Mouse (Mus musculus): ENCODE measurements around the gene Rab5b. TPM values are rescaled to one million over a fixed set of nuclear protein-coding genes. Genes with fewer than 3 reads are reported as not detected.

Rab5b gene
- polyA plus RNA-seq, 1 experiment from 2014 or later = 61.6 TPM

DNA sequence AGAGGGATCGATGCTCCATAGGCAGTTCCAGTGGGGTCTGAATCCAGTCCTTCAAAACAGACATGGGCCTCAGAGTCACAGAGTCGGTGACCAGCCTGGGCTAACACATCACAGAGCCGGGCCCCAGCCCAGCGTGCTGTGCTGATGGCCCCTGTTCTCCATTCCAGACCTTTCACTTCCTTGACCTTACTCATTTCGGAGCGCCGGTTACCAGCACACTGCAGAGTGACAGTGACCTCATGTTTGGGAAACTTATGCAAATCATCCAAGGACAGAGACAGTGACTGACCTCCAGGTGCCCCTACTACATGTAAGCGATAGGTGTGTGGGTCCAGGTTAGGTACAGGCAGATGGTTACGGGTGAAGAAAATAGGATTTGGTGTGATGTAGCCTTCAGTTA is 24.9 kb downstream of the Rab5b start:
- H3K9ac ChIP-seq (ENCODE audit: low read depth, low read length) = no peak overlapping the region
- no peak for ATAC-seq
- no peaks in the 10 kb centered on the region for H3K9me3 ChIP-seq (ENCODE audit: control insufficient read depth, low read length)
- peaks cover 11% of the 10 kb centered on the region for H3K4me1 ChIP-seq (ENCODE audit: control insufficient read depth, insufficient read depth, low read length)
- no peak overlapping the region for H3K4me3 ChIP-seq (ENCODE audit: low read length)
- 94% methylated on average over 9 of the region's 9 CpGs for WGBS
- H3K36me3 ChIP-seq (ENCODE audit: control insufficient read depth, insufficient read depth, low read length) = no peaks in the 10 kb centered on the region
- H3K27ac ChIP-seq (ENCODE audit: low read length) = no peak overlapping the region
- H3K27me3 ChIP-seq (replicated peaks; ENCODE audit: control insufficient read depth, insufficient read depth, low read length) = no peaks in the 10 kb centered on the region
- no peak overlapping the region for H3K4me2 ChIP-seq (ENCODE audit: low read depth, low read length)

DNA sequence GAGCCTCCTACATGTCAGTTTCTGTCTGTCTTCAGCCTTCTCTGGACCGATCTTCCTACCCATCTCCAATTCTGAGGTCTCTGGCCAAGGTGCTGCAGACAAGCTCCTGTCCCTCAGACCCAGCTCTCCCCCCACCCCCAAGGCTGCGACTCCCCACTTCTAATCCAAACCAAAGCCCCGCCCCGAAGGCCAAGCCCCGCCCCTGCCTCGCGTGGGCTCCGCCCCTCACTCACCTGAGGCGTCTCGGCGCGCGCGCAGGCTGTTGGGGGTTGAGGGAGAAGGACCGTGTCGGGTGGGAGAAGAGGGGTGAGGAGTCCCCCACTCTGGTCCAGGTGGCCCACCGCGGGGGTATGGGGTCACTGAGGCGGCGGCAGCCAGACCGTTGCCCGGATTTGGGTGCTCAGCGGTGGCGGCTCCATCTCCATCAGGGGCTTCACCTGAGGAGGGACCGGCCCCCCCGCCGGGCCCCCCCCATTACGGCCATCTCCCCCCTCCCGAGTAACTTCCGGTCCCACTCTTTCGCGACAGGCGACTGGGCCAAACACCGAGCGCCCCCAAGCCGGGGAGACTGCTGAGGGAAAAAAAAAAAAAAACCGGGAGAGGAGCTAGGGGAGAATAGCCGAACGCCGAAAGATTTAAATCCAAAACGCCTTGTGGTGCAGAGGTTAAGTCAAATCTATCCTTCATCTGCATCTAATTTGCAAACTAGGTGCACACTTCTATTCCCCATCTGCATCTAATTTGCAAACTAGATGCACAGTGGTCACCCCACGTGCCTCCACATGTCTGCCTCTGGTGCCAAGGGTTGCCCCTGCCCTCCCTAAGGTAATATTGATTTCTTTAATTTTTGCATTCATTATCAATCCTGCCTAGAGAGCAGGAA is 27.0 kb downstream of the Rab5b start:
- ATAC-seq = peak; percentile 62
- no peaks in the 10 kb centered on the region for H3K27me3 ChIP-seq (replicated peaks; ENCODE audit: control insufficient read depth, insufficient read depth, low read length)
- no peak overlapping the region for H3K27ac ChIP-seq (ENCODE audit: low read length)
- H3K9me3 ChIP-seq (ENCODE audit: control insufficient read depth, low read length) = no peaks in the 10 kb centered on the region
- under 1% methylated on average over 42 of the region's 42 CpGs for WGBS
- peak overlapping the region; percentile 68 for H3K4me3 ChIP-seq (ENCODE audit: low read length)
- peak overlapping the region; percentile 78 for H3K9ac ChIP-seq (ENCODE audit: low read depth, low read length)
- H3K4me1 ChIP-seq (ENCODE audit: control insufficient read depth, insufficient read depth, low read length) = peaks cover 11% of the 10 kb centered on the region
- peak overlapping the region; percentile 79 for H3K4me2 ChIP-seq (ENCODE audit: low read depth, low read length)
- no peaks in the 10 kb centered on the region for H3K36me3 ChIP-seq (ENCODE audit: control insufficient read depth, insufficient read depth, low read length)

DNA sequence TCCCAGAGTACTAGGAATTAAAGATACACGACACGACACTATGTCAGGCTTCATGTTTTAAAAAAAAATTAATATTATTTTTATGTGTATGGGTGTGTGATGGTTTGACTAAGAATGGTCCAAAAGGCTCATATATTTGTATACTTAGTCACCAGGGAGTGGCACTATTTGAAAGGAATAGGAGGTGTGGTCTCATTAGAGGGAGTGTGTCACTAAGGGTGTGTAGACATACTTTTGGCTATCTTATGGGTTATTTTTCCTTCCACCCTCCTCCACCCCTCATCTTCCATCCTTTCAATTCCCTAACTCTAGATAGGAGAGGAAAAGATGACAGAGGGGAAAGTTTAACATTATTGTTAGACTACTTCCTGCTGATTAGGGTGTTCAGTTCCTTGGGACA is 30.3 kb downstream of the Rab5b start:
- Histone ChIP-seq H3K9me3 (ENCODE audit: control insufficient read depth, low read length) (no peaks in the 10 kb centered on the region), H3K4me2 (ENCODE audit: low read depth, low read length) (no peak overlapping the region), H3K36me3 (ENCODE audit: control insufficient read depth, insufficient read depth, low read length) (no peaks in the 10 kb centered on the region), H3K4me1 (ENCODE audit: control insufficient read depth, insufficient read depth, low read length) (0 out of 2 replicates have a peak, but pooled peaks cover 2% of the 10 kb centered on the region), H3K9ac (ENCODE audit: low read depth, low read length) (no peak overlapping the region), H3K4me3 (ENCODE audit: low read length) (no peak overlapping the region), H3K27ac (ENCODE audit: low read length) (no peak overlapping the region), H3K27me3 (replicated peaks; ENCODE audit: control insufficient read depth, insufficient read depth, low read length) (no peaks in the 10 kb centered on the region)
- ATAC-seq = no peak
- 96% methylated on average over 2 of the region's 2 CpGs for WGBS

DNA sequence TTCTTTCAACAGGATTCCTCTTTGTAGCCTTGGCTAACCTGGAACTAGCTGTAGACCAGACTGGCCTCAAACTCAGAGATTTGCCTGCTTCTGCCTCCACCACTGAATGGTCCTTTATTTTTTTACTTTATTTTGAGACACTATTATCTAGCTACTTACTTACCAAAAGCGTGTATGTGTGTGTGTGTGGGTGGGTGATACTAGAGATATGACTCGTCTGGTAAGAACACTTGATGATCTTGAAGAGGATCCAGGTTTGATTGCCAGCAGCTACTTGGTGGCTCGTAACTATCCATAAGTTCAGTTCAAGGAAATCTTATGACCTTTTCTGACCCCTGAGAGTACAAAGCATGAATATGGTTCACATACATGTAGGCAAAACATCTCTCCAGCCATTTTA is 30.8 kb downstream of the Rab5b start:
- H3K9me3 ChIP-seq (ENCODE audit: control insufficient read depth, low read length) = no peaks in the 10 kb centered on the region
- ATAC-seq = no peak
- no peaks in the 10 kb centered on the region for H3K36me3 ChIP-seq (ENCODE audit: control insufficient read depth, insufficient read depth, low read length)
- H3K9ac ChIP-seq (ENCODE audit: low read depth, low read length) = no peak overlapping the region
- H3K27ac ChIP-seq (ENCODE audit: low read length) = no peak overlapping the region
- 0 out of 2 replicates have a peak, but pooled peaks cover 2% of the 10 kb centered on the region for H3K4me1 ChIP-seq (ENCODE audit: control insufficient read depth, insufficient read depth, low read length)
- H3K4me3 ChIP-seq (ENCODE audit: low read length) = no peak overlapping the region
- H3K4me2 ChIP-seq (ENCODE audit: low read depth, low read length) = no peak overlapping the region
- 84% methylated on average over 3 of the region's 3 CpGs for WGBS
- H3K27me3 ChIP-seq (replicated peaks; ENCODE audit: control insufficient read depth, insufficient read depth, low read length) = no peaks in the 10 kb centered on the region

GRCm38 (mm10) chr10:128664808-128665207 is 31.3 kb downstream of the Rab5b start:
- H3K36me3 ChIP-seq (ENCODE audit: control insufficient read depth, insufficient read depth, low read length) = no peaks in the 10 kb centered on the region
- H3K9ac ChIP-seq (ENCODE audit: low read depth, low read length) = no peak overlapping the region
- no peak for ATAC-seq
- H3K9me3 ChIP-seq (ENCODE audit: control insufficient read depth, low read length) = no peaks in the 10 kb centered on the region
- H3K4me1 ChIP-seq (ENCODE audit: control insufficient read depth, insufficient read depth, low read length) = 0 out of 2 replicates have a peak, but pooled peaks cover 2% of the 10 kb centered on the region
- H3K27me3 ChIP-seq (replicated peaks; ENCODE audit: control insufficient read depth, insufficient read depth, low read length) = no peaks in the 10 kb centered on the region
- H3K27ac ChIP-seq (ENCODE audit: low read length) = no peak overlapping the region
- H3K4me2 ChIP-seq (ENCODE audit: low read depth, low read length) = no peak overlapping the region
- WGBS = 78% methylated on average over 3 of the region's 3 CpGs
- no peak overlapping the region for H3K4me3 ChIP-seq (ENCODE audit: low read length)

- H3K27ac ChIP-seq (ENCODE audit: low read length) = no peak overlapping the region
- no peak overlapping the region for H3K4me3 ChIP-seq (ENCODE audit: low read length)
- WGBS = 55% methylated on average over 5 of the region's 5 CpGs
- no peak for ATAC-seq
- H3K36me3 ChIP-seq (ENCODE audit: control insufficient read depth, insufficient read depth, low read length) = no peaks in the 10 kb centered on the region
- H3K9me3 ChIP-seq (ENCODE audit: control insufficient read depth, low read length) = no peaks in the 10 kb centered on the region
- H3K27me3 ChIP-seq (replicated peaks; ENCODE audit: control insufficient read depth, insufficient read depth, low read length) = no peaks in the 10 kb centered on the region
- no peak overlapping the region for H3K4me2 ChIP-seq (ENCODE audit: low read depth, low read length)
- no peak overlapping the region for H3K9ac ChIP-seq (ENCODE audit: low read depth, low read length)
- H3K4me1 ChIP-seq (ENCODE audit: control insufficient read depth, insufficient read depth, low read length) = no peaks in the 10 kb centered on the region
Measured at GRCm38 (mm10) chr10:128663441-128664220, 32.4 kb downstream of the Rab5b start.

GRCm38 (mm10) chr10:128662465-128662864 is 33.6 kb downstream of the Rab5b start:
- H3K4me3 ChIP-seq (ENCODE audit: low read length) = no peak overlapping the region
- no peak overlapping the region for H3K27ac ChIP-seq (ENCODE audit: low read length)
- H3K9ac ChIP-seq (ENCODE audit: low read depth, low read length) = no peak overlapping the region
- no peaks in the 10 kb centered on the region for H3K9me3 ChIP-seq (ENCODE audit: control insufficient read depth, low read length)
- ATAC-seq = no peak
- no peak overlapping the region for H3K4me2 ChIP-seq (ENCODE audit: low read depth, low read length)
- no peaks in the 10 kb centered on the region for H3K36me3 ChIP-seq (ENCODE audit: control insufficient read depth, insufficient read depth, low read length)
- no peaks in the 10 kb centered on the region for H3K4me1 ChIP-seq (ENCODE audit: control insufficient read depth, insufficient read depth, low read length)
- H3K27me3 ChIP-seq (replicated peaks; ENCODE audit: control insufficient read depth, insufficient read depth, low read length) = no peaks in the 10 kb centered on the region

DNA sequence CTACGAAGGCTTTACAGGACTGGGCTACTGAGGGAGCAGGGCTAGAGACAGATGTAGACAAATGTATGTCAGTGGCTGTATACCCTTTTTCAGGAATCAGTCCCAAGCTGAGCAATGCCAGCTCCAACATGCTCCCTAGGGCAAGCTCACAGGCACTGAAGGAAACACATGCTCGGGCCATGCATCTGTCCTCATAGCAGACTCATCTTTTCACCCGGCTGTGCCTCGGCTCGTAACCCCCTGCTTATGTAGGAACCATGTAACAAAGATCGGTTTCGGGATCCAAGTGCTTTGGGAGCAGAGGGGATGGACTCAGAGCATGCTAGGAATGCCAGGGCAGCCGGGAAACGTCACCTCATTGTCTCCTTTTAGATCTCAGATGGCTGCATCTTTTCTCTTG is 36.6 kb downstream of the Rab5b start:
- no peak overlapping the region for H3K27ac ChIP-seq (ENCODE audit: low read length)
- H3K9me3 ChIP-seq (ENCODE audit: control insufficient read depth, low read length) = no peaks in the 10 kb centered on the region
- H3K4me2 ChIP-seq (ENCODE audit: low read depth, low read length) = no peak overlapping the region
- ATAC-seq = no peak
- WGBS = 42% methylated on average over 9 of the region's 9 CpGs
- no peak overlapping the region for H3K4me3 ChIP-seq (ENCODE audit: low read length)
- peaks cover 6% of the 10 kb centered on the region; the same call in 1 of the 2 replicates for H3K4me1 ChIP-seq (ENCODE audit: control insufficient read depth, insufficient read depth, low read length)
- H3K27me3 ChIP-seq (replicated peaks; ENCODE audit: control insufficient read depth, insufficient read depth, low read length) = no peaks in the 10 kb centered on the region
- no peaks in the 10 kb centered on the region for H3K36me3 ChIP-seq (ENCODE audit: control insufficient read depth, insufficient read depth, low read length)
- H3K9ac ChIP-seq (ENCODE audit: low read depth, low read length) = no peak overlapping the region

GRCm38 (mm10) chr10:128657844-128658243 is 38.2 kb downstream of the Rab5b start:
- Histone ChIP-seq H3K36me3 (ENCODE audit: control insufficient read depth, insufficient read depth, low read length) (no peaks in the 10 kb centered on the region), H3K4me1 (ENCODE audit: control insufficient read depth, insufficient read depth, low read length) (peaks cover 6% of the 10 kb centered on the region; the same call in 1 of the 2 replicates), H3K4me3 (ENCODE audit: low read length) (no peak overlapping the region), H3K27ac (ENCODE audit: low read length) (no peak overlapping the region), H3K9ac (ENCODE audit: low read depth, low read length) (no peak overlapping the region), H3K27me3 (replicated peaks; ENCODE audit: control insufficient read depth, insufficient read depth, low read length) (no peaks in the 10 kb centered on the region), H3K9me3 (ENCODE audit: control insufficient read depth, low read length) (no peaks in the 10 kb centered on the region), H3K4me2 (ENCODE audit: low read depth, low read length) (no peak overlapping the region)
- ATAC-seq = no peak
- WGBS = 51% methylated on average over 9 of the region's 9 CpGs

All from intestine, embryonic 16.5 days (tissue).